Comparison of ENCODE assay signal across 11 mouse cellular contexts in the genomic region with DNA sequence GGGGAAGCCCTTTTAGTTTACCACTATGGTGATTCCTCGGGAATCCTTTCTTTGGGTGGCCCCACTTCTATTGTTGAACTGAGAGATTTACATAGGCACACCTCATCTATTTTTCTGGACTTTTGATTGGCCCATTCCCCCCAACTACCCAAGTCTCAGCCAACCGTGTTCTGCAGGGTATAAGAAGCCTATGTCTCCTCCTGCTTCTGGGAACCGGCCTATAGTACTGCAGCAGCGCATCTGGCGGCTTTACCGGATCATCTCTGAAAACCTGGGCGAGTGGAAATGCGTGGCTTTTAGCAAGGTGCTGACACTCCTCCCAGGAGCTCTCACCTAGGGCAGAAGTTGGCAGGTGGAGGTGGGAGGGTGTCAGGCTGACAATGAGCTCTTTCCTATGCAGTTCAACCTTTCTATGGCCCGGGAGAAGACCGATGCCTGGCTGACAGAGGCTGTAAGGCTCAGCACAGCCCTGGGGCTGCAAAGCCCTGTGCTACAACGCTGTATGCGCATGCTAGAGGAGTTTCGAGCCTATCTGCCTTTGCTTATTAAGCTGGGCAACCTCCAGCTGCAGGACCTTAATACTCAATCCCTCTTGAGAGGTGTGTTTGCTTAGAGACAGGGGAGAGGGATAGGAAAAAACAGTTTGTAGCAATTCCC. TPM values are rescaled to one million over a fixed set of nuclear protein-coding genes. Genes with fewer than 3 reads are reported as not detected.
DNase-seq lines count a peak whose midpoint lies in the region; ATAC-seq and TF ChIP-seq lines count a peak whose summit lies in the region.
"Had no signal": no experiment of that assay in that cellular context is flagged by ENCODE, and none has a peak within 500 bp of the region (broad histone marks: within the 10 kb centered on the region; RNA-seq: fewer than 3 reads in every experiment).

No protein-coding gene starts in this region.

- no peak overlapping the region for H3K27ac ChIP-seq in heart, embryonic 10.5 days
- H3K27ac ChIP-seq in embryonic facial prominence, embryonic 12.5 days = no peak overlapping the region
- no peak overlapping the region for H3K27ac ChIP-seq in limb, embryonic 14.5 days (replicated peaks; ENCODE audit: low read depth, low read length)

- no peaks in the 10 kb centered on the region for H3K36me3 ChIP-seq in heart, embryonic 10.5 days
- H3K36me3 ChIP-seq in E14TG2a.4 (ENCODE audit: insufficient read depth, low read length) = no peaks in the 10 kb centered on the region
- no peaks in the 10 kb centered on the region for H3K36me3 ChIP-seq in embryonic facial prominence, embryonic 12.5 days
- no peaks in the 10 kb centered on the region for H3K36me3 ChIP-seq in limb, embryonic 14.5 days (ENCODE audit: control insufficient read depth, insufficient read depth, low read length)

- H3K4me1 ChIP-seq in heart, embryonic 10.5 days = no peaks in the 10 kb centered on the region
- H3K4me1 ChIP-seq in E14TG2a.4 (replicated peaks; ENCODE audit: low read depth, low read length) = peaks cover 11% of the 10 kb centered on the region
- H3K4me1 ChIP-seq in embryonic facial prominence, embryonic 12.5 days = peaks cover 2% of the 10 kb centered on the region; the same call in 1 of the 2 replicates
- no peaks in the 10 kb centered on the region for H3K4me1 ChIP-seq in limb, embryonic 14.5 days (ENCODE audit: control insufficient read depth, insufficient read depth, low read length)

- peak overlapping the region; percentile 31; the same call in 1 of the 2 replicates for H3K4me3 ChIP-seq in heart, embryonic 10.5 days
- peak overlapping the region; percentile 43 for H3K4me3 ChIP-seq in E14TG2a.4 (replicated peaks; ENCODE audit: low read length)
- H3K4me3 ChIP-seq in embryonic facial prominence, embryonic 12.5 days = no peak overlapping the region
- no peak overlapping the region for H3K4me3 ChIP-seq in limb, embryonic 14.5 days (replicated peaks; ENCODE audit: low read length)

- TF ChIP-seq CTCF in E14TG2a.4 (conservative IDR thresholded peaks at IDR 0.05; ENCODE audit: low read length) = no peak

- intact Hi-C loops in heart, postnatal 25 days (cut with DNase I) = no loop called here

- ATAC-seq in embryonic facial prominence, embryonic 12.5 days (ENCODE audit: insufficient number of reproducible peaks, insufficient read depth, low FRiP score, low TSS enrichment) = peak; percentile 72; the same call in 1 of the 2 replicates
- ATAC-seq in limb, embryonic 14.5 days (ENCODE audit: low FRiP score, low read depth) = peak; percentile 80

- DNase-seq in heart, embryonic 10.5 days (ENCODE audit: low spot score) = no peak
- no peak for DNase-seq in heart, postnatal 25 days (ENCODE audit: low spot score)
- peak; percentile 13 for DNase-seq in limb, embryonic 14.5 days (ENCODE audit: low spot score)
- DNase-seq in gastrocnemius, adult 8-10 months (ENCODE audit: low spot score in 2 of 2) = no peak
- no peak for DNase-seq in urinary bladder, postnatal 25 days (ENCODE audit: low spot score)
- DNase-seq in spleen, postnatal 36 days (ENCODE audit: low spot score in 2 of 2) = no peak
- DNase-seq: cerebellum, adult 9-10 months; gastrocnemius, postnatal 14 days; lung, adult 2 months had no signal

- 16% methylated on average over 13 of the region's 13 CpGs for WGBS in heart, embryonic 10.5 days
- 15% methylated on average over 13 of the region's 13 CpGs for WGBS in embryonic facial prominence, embryonic 12.5 days
- 12% methylated on average over 13 of the region's 13 CpGs for WGBS in limb, embryonic 14.5 days

- no peaks in the 10 kb centered on the region for H3K9me3 ChIP-seq in heart, embryonic 10.5 days
- no peaks in the 10 kb centered on the region for H3K9me3 ChIP-seq in E14TG2a.4 (ENCODE audit: low read length)
- no peaks in the 10 kb centered on the region for H3K9me3 ChIP-seq in embryonic facial prominence, embryonic 12.5 days
- H3K9me3 ChIP-seq in limb, embryonic 14.5 days (ENCODE audit: control insufficient read depth, low read length) = no peaks in the 10 kb centered on the region

- no peaks in the 10 kb centered on the region for H3K27me3 ChIP-seq in heart, embryonic 10.5 days (ENCODE audit: insufficient read depth, poor library complexity, severe bottlenecking)
- peaks cover 18% of the 10 kb centered on the region for H3K27me3 ChIP-seq in E14TG2a.4 (ENCODE audit: insufficient read depth, low read length)
- H3K27me3 ChIP-seq in embryonic facial prominence, embryonic 12.5 days = no peaks in the 10 kb centered on the region
- no peaks in the 10 kb centered on the region for H3K27me3 ChIP-seq in limb, embryonic 14.5 days (ENCODE audit: control insufficient read depth, insufficient read depth, low read length)

- H3K4me2 ChIP-seq in embryonic facial prominence, embryonic 12.5 days (replicated peaks) = peak overlapping the region; percentile 39
- H3K4me2 ChIP-seq in limb, embryonic 14.5 days (replicated peaks; ENCODE audit: low read depth, low read length, severe bottlenecking) = no peak overlapping the region

- TF ChIP-seq POLR2A in limb, embryonic 14.5 days (IDR thresholded peaks at IDR 0.05; ENCODE audit: borderline replicate concordance, extremely low read depth, insufficient read depth, insufficient read length) = no peak

- H3K9ac ChIP-seq in embryonic facial prominence, embryonic 12.5 days = no peak overlapping the region
- no peak overlapping the region for H3K9ac ChIP-seq in limb, embryonic 14.5 days (ENCODE audit: low read depth, low read length, severe bottlenecking)

RNA-seq across cellular contexts. Expression of gene Dnhd1, which starts 35.0 kb away (rescaled TPM):
- polyA plus RNA-seq in heart, embryonic 10.5 days (2016; fragmentation: Nextera tagmentation; extraction: Ambion mirVana) = 0.55 and 0.58 TPM in 2 replicates
- under 1 TPM; 0.65 to 0.73 TPM for total RNA-seq in heart, postnatal 25 days (2021)
- 1.0 and 1.5 TPM in 2 replicates for polyA plus RNA-seq in embryonic facial prominence, embryonic 12.5 days (2016; fragmentation: Nextera tagmentation; extraction: Ambion mirVana)
- 10.9 and 12.1 TPM in 2 replicates for polyA plus RNA-seq in limb, embryonic 14.5 days (2012; rRNA removed)
- 1.4 and 1.8 TPM in 2 replicates for polyA plus RNA-seq in limb, embryonic 14.5 days (2014; fragmentation: Nextera tagmentation; extraction: Ambion mirVana)
- under 1 TPM; 0.09 to 0.19 (median 0.11) TPM for total RNA-seq in gastrocnemius, adult 8-10 months (2022)

RNA-seq across cellular contexts. Expression of gene Gm45799, which starts 45.3 kb away (rescaled TPM):
- polyA plus RNA-seq in heart, embryonic 10.5 days (2016; fragmentation: Nextera tagmentation; extraction: Ambion mirVana) = 33.0 and 37.9 TPM in 2 replicates
- total RNA-seq in heart, postnatal 25 days (2021) = 1 to 10 TPM; 3.3 to 4.0 TPM
- 4.5 and 18.1 TPM in 2 replicates for polyA plus RNA-seq in embryonic facial prominence, embryonic 12.5 days (2016; fragmentation: Nextera tagmentation; extraction: Ambion mirVana)
- 173 and 186 TPM in 2 replicates for polyA plus RNA-seq in limb, embryonic 14.5 days (2012; rRNA removed)
- 37.8 and 40.4 TPM in 2 replicates for polyA plus RNA-seq in limb, embryonic 14.5 days (2014; fragmentation: Nextera tagmentation; extraction: Ambion mirVana)
- 1 to 10 TPM in 2 of 4 experiments, under 1 TPM in 2; 0.48 to 5.2 (median 2.2) TPM for total RNA-seq in gastrocnemius, adult 8-10 months (2022)

RNA-seq across cellular contexts. Expression of gene Arfip2, which starts 45.5 kb away (rescaled TPM):
- polyA plus RNA-seq in heart, embryonic 10.5 days (2016; fragmentation: Nextera tagmentation; extraction: Ambion mirVana) = 45.0 and 56.2 TPM in 2 replicates
- total RNA-seq in heart, postnatal 25 days (2021) = 10 to 100 TPM; 16.4 to 17.1 TPM
- polyA plus RNA-seq in embryonic facial prominence, embryonic 12.5 days (2016; fragmentation: Nextera tagmentation; extraction: Ambion mirVana) = 75.0 and 85.3 TPM in 2 replicates
- polyA plus RNA-seq in limb, embryonic 14.5 days (2012; rRNA removed) = 181 and 182 TPM in 2 replicates
- polyA plus RNA-seq in limb, embryonic 14.5 days (2014; fragmentation: Nextera tagmentation; extraction: Ambion mirVana) = 106 and 110 TPM in 2 replicates
- total RNA-seq in gastrocnemius, adult 8-10 months (2022) = 1 to 10 TPM; 3.3 to 7.9 (median 6.2) TPM

RNA-seq across cellular contexts. Expression of gene Timm10b, which starts 45.8 kb away (rescaled TPM):
- 179 and 200 TPM in 2 replicates for polyA plus RNA-seq in heart, embryonic 10.5 days (2016; fragmentation: Nextera tagmentation; extraction: Ambion mirVana)
- 10 to 100 TPM; 80.9 to 90.1 TPM for total RNA-seq in heart, postnatal 25 days (2021)
- 154 and 170 TPM in 2 replicates for polyA plus RNA-seq in embryonic facial prominence, embryonic 12.5 days (2016; fragmentation: Nextera tagmentation; extraction: Ambion mirVana)
- polyA plus RNA-seq in limb, embryonic 14.5 days (2012; rRNA removed) = 136 and 176 TPM in 2 replicates
- polyA plus RNA-seq in limb, embryonic 14.5 days (2014; fragmentation: Nextera tagmentation; extraction: Ambion mirVana) = 176 and 202 TPM in 2 replicates
- 10 to 100 TPM; 57.2 to 68.1 (median 62.0) TPM for total RNA-seq in gastrocnemius, adult 8-10 months (2022)

RNA-seq across cellular contexts. Expression of gene Ilk, which starts 50.7 kb away (rescaled TPM):
- polyA plus RNA-seq in heart, embryonic 10.5 days (2016; fragmentation: Nextera tagmentation; extraction: Ambion mirVana) = 371 and 403 TPM in 2 replicates
- total RNA-seq in heart, postnatal 25 days (2021) = 100 to 1,000 TPM in 1 of 2 experiments, 10 to 100 TPM in 1; 94.4 to 104 TPM
- polyA plus RNA-seq in embryonic facial prominence, embryonic 12.5 days (2016; fragmentation: Nextera tagmentation; extraction: Ambion mirVana) = 248 and 257 TPM in 2 replicates
- polyA plus RNA-seq in limb, embryonic 14.5 days (2012; rRNA removed) = 317 and 333 TPM in 2 replicates
- polyA plus RNA-seq in limb, embryonic 14.5 days (2014; fragmentation: Nextera tagmentation; extraction: Ambion mirVana) = 353 and 358 TPM in 2 replicates
- 10 to 100 TPM; 35.7 to 41.8 (median 38.3) TPM for total RNA-seq in gastrocnemius, adult 8-10 months (2022)

Comparison
In these comparisons a context has a peak if more than half of its experiments do, and no peak if none do; other contexts are left out.
1. H3K4me3 ChIP-seq: peak in heart, embryonic 10.5 days (single experiment) and E14TG2a.4 (single experiment); none in embryonic facial prominence, embryonic 12.5 days (single experiment) and limb, embryonic 14.5 days (single experiment).